Mouse (Mus musculus): Measurements from ENCODE around the gene Prlh.

- TF ChIP-seq CTCF (IDR thresholded peaks at IDR 0.05; ENCODE audit: control insufficient read depth, insufficient read depth, insufficient read length) (no peak), MAX (IDR thresholded peaks at IDR 0.05) (no peak), MYOG (IDR thresholded peaks at IDR 0.05; ENCODE audit: control insufficient read depth, extremely low read depth, insufficient read length) (no peak), USF1 (IDR thresholded peaks at IDR 0.05; ENCODE audit: low read depth) (no peak), CEBPB (IDR thresholded peaks at IDR 0.05; ENCODE audit: low read depth) (no peak), MYOD1 (IDR thresholded peaks at IDR 0.05; ENCODE audit: control insufficient read depth, insufficient read length, low read depth) (no peak), FOSL1 (IDR thresholded peaks at IDR 0.05; ENCODE audit: insufficient read depth, low read length, poor library complexity, severe bottlenecking) (no peak)
These were observed 23.1 kb downstream of the Prlh start for GRCm38 (mm10) chr1:90975960-90976359.

All from C2C12 (cell line).